Mouse (Mus musculus) MEL (cell line): ENCODE measurements around the gene Gm43517.

Experiments
- BHLHE40 ChIP-seq: IDR thresholded peaks from 2 replicates; pipeline ENCODE4 v1.6.1; 2012; ENCODE audit warnings: low read depth, mild to moderate bottlenecking, inconsistent platforms, low read length, improper control_type of control experiment, borderline replicate concordance
- E2F4 ChIP-seq: IDR thresholded peaks from 2 replicates; pipeline ENCODE4 v1.6.1; 2011; ENCODE audit warnings: low read depth, low read length, improper control_type of control experiment, borderline replicate concordance
- KAT2A ChIP-seq: conservative IDR thresholded peaks from 2 replicates; pipeline ENCODE4 v1.6.1; 2012; ENCODE audit warnings: low read depth, low read length, improper control_type of control experiment, inconsistent platforms
- NRF1 ChIP-seq: IDR thresholded peaks from 2 replicates; pipeline ENCODE4 v1.6.1; 2014; ENCODE audit warnings: low read depth, mild to moderate bottlenecking, inconsistent platforms, low read length, improper control_type of control experiment, moderate library complexity; ENCODE audit not compliant: poor library complexity, insufficient read depth, severe bottlenecking
- POLR2A ChIP-seq, 2 experiments: IDR thresholded peaks; 2 replicates each; pipeline ENCODE4 v1.6.1; 2011 to 2012; ENCODE audit warnings: low read length in 2 of 2, mild to moderate bottlenecking in 2 of 2, control low read depth in 1 of 2, improper control_type of control experiment in 1 of 2, low read depth in 1 of 2, moderate library complexity in 1 of 2; ENCODE audit not compliant: control insufficient read depth in 1 of 2, insufficient read depth in 1 of 2, poor library complexity in 1 of 2
- SMC3 ChIP-seq: IDR thresholded peaks from 2 replicates; pipeline ENCODE4 v1.6.1; 2011; ENCODE audit warnings: low read depth, low read length, improper control_type of control experiment
- USF2 ChIP-seq, 2 experiments: IDR thresholded peaks; 2 replicates each; pipeline ENCODE4 v1.6.1; 2011 to 2012; ENCODE audit warnings: improper control_type of control experiment in 2 of 2, low read length in 2 of 2, borderline replicate concordance in 1 of 2, inconsistent platforms in 1 of 2, low read depth in 1 of 2, mild to moderate bottlenecking in 1 of 2; ENCODE audit not compliant: insufficient read depth in 1 of 2

- no peak for TF ChIP-seq KAT2A
- TF ChIP-seq USF2 (IDR thresholded peaks at IDR 0.05; ENCODE audit: borderline replicate concordance in 1 of 2, insufficient read depth in 1 of 2, low read depth in 1 of 2, low read length in 2 of 2), result no peak
- no peak for TF ChIP-seq NRF1
- TF ChIP-seq BHLHE40, result no peak
- no peak for TF ChIP-seq SMC3
- no peak for TF ChIP-seq POLR2A (IDR thresholded peaks at IDR 0.05; ENCODE audit: control insufficient read depth in 1 of 2, insufficient read depth in 1 of 2, low read depth in 1 of 2, low read length in 2 of 2, poor library complexity in 1 of 2)
- no peak for TF ChIP-seq E2F4
Measured at GRCm38 (mm10) chr12:49387856-49388598, 3.1 kb downstream of the Gm43517 start.
